Mouse (Mus musculus): Measurements from ENCODE around the gene Prrg2.
"Not testable (repeated sequence)": the region's sequence is repeated elsewhere in the genome, so short reads cannot be mapped to it uniquely, and the experiment has no call there.

The Prrg2 gene

GRCm38 (mm10) chr7:45062239-45062835, at the start of gene Prrg2, which contains the start of gene Nosip:
Prrg2 (minus strand) TSS chr7:45062677.
Nosip (plus strand) TSS chr7:45062429.
- peak; percentile 94 for DNase-seq

- DNase-seq: no peak
Observed at GRCm38 (mm10) chr7:45111940-45112339, 49.5 kb upstream of the Prrg2 start.

DNA sequence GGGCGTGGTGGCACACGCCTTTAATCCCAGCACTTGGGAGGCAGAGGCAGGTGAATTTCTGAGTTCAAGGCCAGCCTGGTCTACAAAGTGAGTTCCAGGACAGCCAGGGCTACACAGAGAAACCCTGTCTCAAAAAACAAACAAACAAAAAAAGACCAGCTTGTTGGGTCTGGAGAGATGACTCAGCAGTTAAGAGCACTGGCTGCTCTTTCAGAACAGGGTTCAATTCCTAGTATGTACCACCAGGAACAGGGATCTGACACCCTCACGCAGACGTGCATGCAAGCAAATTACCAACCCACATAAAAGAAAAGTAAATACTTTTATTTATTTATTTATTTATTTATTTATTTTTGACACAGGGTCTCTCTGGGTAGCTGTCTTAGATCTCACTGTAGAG, 47.6 kb upstream of the Prrg2 start:
- not testable (repeated sequence) for DNase-seq

DNA sequence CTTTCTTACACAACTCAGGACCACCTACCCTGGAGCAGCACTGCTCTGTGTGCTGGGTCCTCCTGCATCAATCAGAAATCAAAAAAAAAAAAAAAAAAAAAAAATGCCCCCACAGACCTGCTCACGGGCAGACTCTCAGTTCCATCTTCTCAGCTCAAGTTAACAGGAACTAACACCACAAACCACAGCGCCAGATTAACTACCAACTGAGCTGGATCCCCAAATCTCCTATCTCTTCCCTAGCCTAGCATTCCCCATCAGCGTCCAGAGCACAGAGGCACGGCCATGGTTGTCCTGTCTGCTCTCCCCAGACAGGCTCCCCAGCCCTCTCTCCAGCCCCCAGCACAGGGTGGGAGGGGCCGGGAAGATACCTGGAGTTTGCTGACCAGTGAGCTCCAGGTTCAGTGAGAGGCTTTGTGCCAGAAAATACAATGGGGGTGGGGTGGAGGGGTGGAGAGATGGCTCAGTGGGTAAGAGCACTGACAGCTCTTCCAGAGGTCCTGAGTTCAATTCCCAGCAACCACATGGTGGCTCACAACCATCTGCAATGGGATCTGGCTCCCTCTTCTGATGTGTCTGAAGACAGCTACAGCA, 44.7 kb upstream of the Prrg2 start:
- no peak for DNase-seq

- no peak for DNase-seq
Observed at GRCm38 (mm10) chr7:45106441-45106840, 44.0 kb upstream of the Prrg2 start.

DNA sequence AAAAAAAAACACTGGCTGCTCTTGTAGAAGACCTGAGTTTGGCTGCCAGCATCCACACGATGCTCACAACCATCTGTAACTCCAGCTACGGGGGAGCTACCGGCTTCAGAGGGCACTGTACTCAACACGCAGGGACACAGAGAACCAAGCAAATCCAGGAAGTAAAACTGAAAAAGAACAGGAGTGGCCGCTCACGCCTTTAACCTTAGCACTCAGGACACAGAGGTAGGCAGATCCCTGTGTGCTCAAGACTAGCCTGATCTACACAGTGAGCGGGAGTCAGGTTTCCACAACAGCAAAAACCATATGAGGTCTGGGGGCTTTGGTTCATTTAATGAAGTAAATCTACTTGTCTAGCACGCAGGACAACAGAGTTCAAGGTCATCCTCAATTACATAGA, 43.0 kb upstream of the Prrg2 start:
- no peak for DNase-seq

DNA sequence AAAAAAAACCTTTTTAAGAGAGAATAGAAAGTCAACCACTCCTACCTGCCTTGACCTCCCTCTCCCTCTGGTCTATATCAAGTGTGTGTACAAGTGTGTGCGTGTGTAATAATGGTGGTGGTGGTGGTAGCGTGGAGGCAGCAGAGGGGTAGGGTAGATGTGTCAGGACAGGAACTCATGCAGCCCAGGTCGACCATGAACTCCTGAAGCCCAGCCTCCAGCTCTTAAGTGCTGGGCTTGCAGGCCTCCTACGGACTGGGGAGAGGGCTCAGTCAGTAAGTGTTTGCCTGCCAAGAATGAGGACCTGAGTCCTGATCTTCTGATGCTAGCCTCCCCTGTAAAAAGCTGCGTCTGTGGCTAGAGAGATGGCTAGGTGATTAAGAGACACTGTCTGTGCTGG, 42.5 kb upstream of the Prrg2 start:
- no peak for DNase-seq

- DNase-seq: peak; percentile 48
Observed at GRCm38 (mm10) chr7:45103652-45104180, 41.2 kb upstream of the Prrg2 start, which contains the start of gene Fcgrt. Fcgrt (minus strand) TSS chr7:45103851.

DNA sequence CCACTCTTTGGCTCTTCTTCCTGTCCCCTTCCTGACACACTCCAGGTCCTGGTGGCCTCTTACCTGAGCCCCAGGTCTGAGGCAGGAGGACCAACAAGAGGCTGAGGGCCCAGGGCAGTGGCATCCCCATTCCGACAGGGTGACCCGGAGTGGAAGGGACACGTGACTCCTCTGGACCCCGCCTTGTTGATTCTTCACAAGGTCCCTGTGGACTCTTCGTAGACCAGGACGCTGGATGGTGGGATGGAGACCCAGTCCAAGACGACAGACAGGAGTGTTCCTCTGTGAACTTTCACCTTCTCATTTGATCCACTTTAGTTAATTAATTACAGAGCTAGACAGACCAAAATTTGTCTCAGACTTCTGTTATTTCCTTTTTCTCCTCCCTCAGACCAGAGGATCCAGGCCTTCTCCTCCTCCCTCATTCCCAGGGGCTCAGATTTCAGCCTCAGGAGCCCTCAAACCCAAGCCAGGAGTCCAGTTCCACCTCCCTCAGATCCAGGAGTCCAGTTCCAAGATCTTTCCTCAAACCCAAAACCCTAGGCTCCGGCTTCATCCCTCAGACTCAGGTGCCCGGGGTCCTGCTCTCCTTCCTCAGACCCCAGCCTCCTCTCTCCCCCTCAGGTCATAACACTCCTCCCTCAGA, 40.6 kb upstream of the Prrg2 start:
- DNase-seq: no peak

DNA sequence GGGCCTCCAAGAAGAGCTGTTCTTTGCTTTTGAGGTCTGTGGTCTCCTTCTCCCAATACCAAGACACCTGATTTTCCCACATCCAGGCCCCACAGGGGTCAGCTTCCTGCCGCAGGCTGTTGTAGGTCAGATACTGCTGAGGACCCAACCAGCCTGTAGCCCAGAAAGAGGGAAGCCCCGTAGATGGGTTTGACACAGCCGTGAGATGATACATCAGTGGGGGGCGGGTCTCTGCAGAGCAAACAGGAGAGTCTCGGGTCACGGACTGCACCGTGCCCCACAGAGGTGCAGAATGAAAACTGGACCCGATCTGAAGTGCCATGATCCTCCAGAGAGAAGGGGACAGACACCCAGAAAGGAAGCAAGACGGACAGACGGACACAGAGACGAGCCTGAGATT, 40.0 kb upstream of the Prrg2 start:
- no peak for DNase-seq

DNA sequence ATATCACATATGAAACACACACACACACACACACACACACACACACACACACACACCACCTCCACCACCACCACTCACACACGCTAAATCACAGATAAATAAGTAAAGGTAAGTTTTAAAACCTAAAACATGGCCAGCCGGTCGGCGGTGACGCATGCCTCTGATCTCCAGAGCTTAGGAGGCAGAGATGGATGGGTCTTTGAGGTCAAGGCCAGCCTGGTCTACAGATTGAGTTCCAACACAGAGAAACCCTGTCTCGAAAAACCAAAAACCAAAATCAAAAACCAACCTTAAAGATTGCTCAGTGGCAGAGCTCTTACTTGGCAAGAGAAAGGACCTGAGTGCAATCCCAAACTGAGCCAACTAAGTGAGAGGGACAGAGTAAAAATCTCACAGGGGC, 37.6 kb upstream of the Prrg2 start:
- no peak for DNase-seq

- no peak for DNase-seq
Observed at GRCm38 (mm10) chr7:45098541-45099240, 36.2 kb upstream of the Prrg2 start.

- no peak for DNase-seq
Observed at GRCm38 (mm10) chr7:45097479-45097878, 35.0 kb upstream of the Prrg2 start.

- not testable (repeated sequence) for DNase-seq
Observed at GRCm38 (mm10) chr7:45095965-45096364, 33.5 kb upstream of the Prrg2 start.

- no peak for DNase-seq
Observed at GRCm38 (mm10) chr7:45095367-45095766, 32.9 kb upstream of the Prrg2 start.

- DNase-seq: no peak
Observed at GRCm38 (mm10) chr7:45094121-45094520, 31.6 kb upstream of the Prrg2 start.

- no peak for DNase-seq
Observed at GRCm38 (mm10) chr7:45093516-45093905, 31.0 kb upstream of the Prrg2 start.

GRCm38 (mm10) chr7:45092828-45093515, 30.5 kb upstream of the Prrg2 start:
- no peak for DNase-seq

DNA sequence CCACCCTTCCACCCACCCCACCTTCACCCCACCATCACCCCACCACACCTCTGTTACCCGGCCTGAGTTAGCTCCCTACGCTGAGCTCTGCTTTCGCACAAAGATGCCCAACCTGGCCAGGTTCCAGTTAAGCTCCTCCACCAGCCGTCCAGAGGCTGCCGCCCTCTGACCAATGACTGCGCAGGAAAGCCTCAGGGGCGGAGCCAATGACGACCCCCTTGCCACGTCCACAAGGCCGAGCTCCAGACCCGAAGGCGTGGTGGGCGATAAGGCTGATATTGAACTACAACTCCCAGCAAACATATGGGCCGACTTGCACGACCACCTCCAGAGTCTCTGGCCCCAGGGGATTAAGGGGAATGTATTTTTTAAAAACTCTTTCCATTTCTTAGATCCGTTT, 29.6 kb upstream of the Prrg2 start, which contains the start of gene Rcn3:
Gene Rcn3 (minus strand): TSS at position 174 of the 400 bp plus-strand sequence.
- DNase-seq: no peak

- no peak for DNase-seq
Observed at GRCm38 (mm10) chr7:45091001-45091990, 28.8 kb upstream of the Prrg2 start.

DNA sequence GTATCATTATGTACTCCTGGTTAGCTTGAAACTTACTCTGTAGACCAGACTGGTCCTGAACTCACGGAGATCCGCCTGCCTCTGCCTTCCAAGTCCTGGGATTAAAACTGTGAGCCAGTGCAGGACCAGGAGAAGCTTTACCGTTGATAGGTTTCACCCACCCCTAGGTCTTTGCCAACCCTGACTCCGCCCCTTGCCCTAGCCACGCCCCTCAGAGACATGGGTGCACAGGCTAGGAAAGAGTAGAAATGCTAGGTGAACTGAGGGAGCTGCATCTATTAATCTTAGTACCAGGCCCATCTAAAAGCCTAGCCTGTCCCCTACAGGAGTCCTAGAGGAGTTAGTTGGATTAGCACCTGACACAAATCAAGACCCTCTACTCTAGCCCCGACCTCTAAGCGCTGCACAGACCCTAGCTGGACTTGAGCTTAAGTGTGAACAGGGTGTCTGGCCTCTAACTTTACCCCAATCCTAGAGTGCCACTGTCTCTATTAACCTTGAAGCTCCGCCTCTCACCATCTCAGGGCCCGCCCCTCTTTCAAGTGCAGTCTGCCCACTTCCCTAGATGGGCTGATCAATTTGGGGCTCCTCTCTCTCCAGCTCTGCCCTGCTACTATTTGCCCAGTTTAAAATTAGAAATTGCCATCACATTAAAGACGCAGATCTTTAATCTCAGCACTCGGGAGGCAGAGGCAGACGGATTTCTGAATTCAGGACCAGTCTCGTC, 27.9 kb upstream of the Prrg2 start:
- no peak for DNase-seq
